Mouse (Mus musculus): ENCODE measurements around the gene Slc38a3.

DNA sequence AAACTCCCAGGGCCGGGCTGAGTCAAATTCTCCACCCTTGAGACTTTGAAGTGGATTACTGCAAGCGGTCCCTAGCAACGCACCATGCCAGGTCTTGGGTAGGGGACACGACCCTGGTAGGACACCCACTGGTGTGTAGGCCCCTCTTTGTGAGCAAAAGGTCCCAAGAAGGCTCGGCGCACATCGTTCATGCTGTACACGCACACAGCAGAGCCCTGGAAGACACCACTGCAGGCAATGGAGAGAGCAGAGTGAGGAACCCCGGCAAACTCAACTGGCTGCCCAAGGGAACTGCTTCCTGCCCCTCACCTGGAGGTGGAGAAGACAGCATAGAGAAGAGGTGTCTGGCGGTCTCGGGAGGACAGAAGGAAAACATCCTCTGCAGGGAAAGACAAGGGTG is 68.1 kb downstream of the Slc38a3 start:
- TF ChIP-seq ETS1 (IDR thresholded peaks at IDR 0.05; ENCODE audit: low read depth, low read length) (no peak), CTCF (IDR thresholded peaks at IDR 0.05 in 2 of 3, conservative IDR thresholded peaks at IDR 0.05 in 1 of 3; ENCODE audit: control insufficient read depth in 1 of 3, insufficient read depth in 1 of 3, low read depth in 2 of 3, low read length in 3 of 3, poor library complexity in 1 of 3, severe bottlenecking in 1 of 3) (no peak), TAL1 (IDR thresholded peaks at IDR 0.05; ENCODE audit: low read length) (no peak), USF1 (IDR thresholded peaks at IDR 0.05; ENCODE audit: low read depth, low read length) (no peak), ZMIZ1 (IDR thresholded peaks at IDR 0.05; ENCODE audit: low read depth, low read length) (no peak)

All from MEL (cell line).